Mouse (Mus musculus) lung, postnatal 0 days (tissue): ENCODE data around the gene Cpne4.

Experiments
- CTCF ChIP-seq: IDR thresholded peaks from 2 replicates; pipeline ENCODE4 v1.5.1; 2016; ENCODE audit warnings: antibody characterized with exemption, mild to moderate bottlenecking
- EP300 ChIP-seq: IDR thresholded peaks from 2 replicates; pipeline ENCODE4 v1.6.1; 2016; ENCODE audit warnings: antibody characterized with exemption, mild to moderate bottlenecking, control low read depth

- TF ChIP-seq EP300 (no peak), CTCF (no peak)
Observed at GRCm38 (mm10) chr9:104710831-104711230, 163.7 kb downstream of the Cpne4 start.
